Mouse (Mus musculus) lung, embryonic 14.5 days (tissue): Measurements from ENCODE around the gene Larp7. TPM values are rescaled to one million over a fixed set of nuclear protein-coding genes. Genes with fewer than 3 reads are reported as not detected.
A peak's percentile ranks its signal among the peaks of the same experiment; 100 is the strongest.

Experiments
- ATAC-seq: fragments of 200-750 bp; cut with Nextera tagmentation; 2 replicates; pipeline ENCODE4 v1.8.0; 2017; ENCODE audit warnings: mild to moderate bottlenecking, moderate TSS enrichment, moderate library complexity; ENCODE audit not compliant: insufficient read depth
- DNase-seq: peaks from one replicate; pipeline ENCODE4 v3.0.0-alpha.2; 2015
- H3K27ac ChIP-seq: fragments of 300-500 bp; sonication (generic); 2 replicates; pipeline ENCODE4 v1.5.1; 2014; ENCODE audit warnings: low read depth, mild to moderate bottlenecking, moderate library complexity
- H3K27me3 ChIP-seq: fragments of 300-500 bp; sonication (generic); 2 replicates; pipeline ENCODE4 v1.6.1; 2014; ENCODE audit warnings: low read length, control low read depth; ENCODE audit not compliant: insufficient read depth
- H3K36me3 ChIP-seq: fragments of 300-500 bp; sonication (generic); 2 replicates; pipeline ENCODE4 v1.6.1; 2014; ENCODE audit warnings: control low read depth; ENCODE audit not compliant: insufficient read depth
- H3K4me1 ChIP-seq: fragments of 300-500 bp; sonication (generic); 2 replicates; pipeline ENCODE4 v1.6.1; 2014; ENCODE audit warnings: antibody characterized with exemption, control low read depth; ENCODE audit not compliant: insufficient read depth
- H3K4me2 ChIP-seq: fragments of 300-500 bp; sonication (generic); 2 replicates; pipeline ENCODE4 v1.6.1; 2014; ENCODE audit warnings: mild to moderate bottlenecking
- H3K4me3 ChIP-seq: fragments of 300-500 bp; sonication (generic); 2 replicates; pipeline ENCODE4 v1.5.1; 2014; ENCODE audit warnings: low read depth, low read length
- H3K9ac ChIP-seq: fragments of 300-500 bp; sonication (generic); 2 replicates; pipeline ENCODE4 v1.6.1; 2014
- H3K9me3 ChIP-seq: fragments of 300-500 bp; sonication (generic); 2 replicates; pipeline ENCODE4 v1.6.1; 2016; ENCODE audit warnings: low read depth, low read length, control low read depth
- CTCF ChIP-seq: IDR thresholded peaks from 2 replicates; pipeline ENCODE4 v1.5.1; 2016; ENCODE audit warnings: antibody characterized with exemption, low read depth
- WGBS: fragments of 180-500 bp; shearing (Covaris S2); extraction: QIAGEN DNeasy Blood & Tissue Kit; methylation state at CpG from one replicate; pipeline ENCODE4 v1.1.7; 2014; 5-methylcytosine and 5-hydroxymethylcytosine counted together
- polyA plus RNA-seq: library from polyadenylated mRNA; unstranded; fragments of >200 nt; fragmentation: Nextera tagmentation; extraction: Ambion mirVana; gene quantifications from 2 replicates; pipeline ENCODE4 v1.2.1, GENCODE M21; 2014

Larp7 gene
- polyA plus RNA-seq, result 61.6 and 65.8 TPM in 2 replicates

GRCm38 (mm10) chr3:127552973-127553719 is at the start of gene Larp7, which contains the start of gene Zgrf1:
Gene Larp7, minus strand, starts transcription at chr3:127553349.
Gene Zgrf1, plus strand, starts transcription at chr3:127553489.
- Histone ChIP-seq H3K27ac (peak within 1 kb of the TSS; percentile 93), H3K27me3 (no peaks in the 10 kb centered on the region), H3K4me3 (peak within 1 kb of the TSS; percentile 80), H3K9me3 (no peaks in the 10 kb centered on the region), H3K9ac (peak within 1 kb of the TSS; percentile 73), H3K4me1 (no peaks in the 10 kb centered on the region), H3K36me3 (peaks cover 20% of the 10 kb centered on the region; the same call in 1 of the 2 replicates), H3K4me2 (peak within 1 kb of the TSS; percentile 57)
- 0 out of 2 replicates have a peak, but pooled peaks have one; percentile 6 for TF ChIP-seq CTCF
- ATAC-seq (peak; percentile 99), DNase-seq (peak; percentile 100)
- under 1% methylated on average over 72 of the region's 73 CpGs for WGBS

GRCm38 (mm10) chr3:127597136-127597535 is 44.0 kb upstream of the Larp7 start:
- H3K27me3 ChIP-seq, result no peaks in the 10 kb centered on the region
- no peak for TF ChIP-seq CTCF
- no peaks in the 10 kb centered on the region for H3K4me1 ChIP-seq
- no peak overlapping the region for H3K9ac ChIP-seq
- no peak overlapping the region for H3K4me3 ChIP-seq
- H3K36me3 ChIP-seq, result peaks cover 52% of the 10 kb centered on the region
- no peak for ATAC-seq
- no peaks in the 10 kb centered on the region for H3K9me3 ChIP-seq
- no peak overlapping the region for H3K27ac ChIP-seq
- 68% methylated on average over 1 of the region's 1 CpGs for WGBS
- DNase-seq, result no peak
- H3K4me2 ChIP-seq, result no peak overlapping the region

GRCm38 (mm10) chr3:127572557-127572956 is 19.4 kb upstream of the Larp7 start:
- TF ChIP-seq CTCF, result peak; percentile 65
- Histone ChIP-seq H3K4me1 (no peaks in the 10 kb centered on the region), H3K9ac (no peak overlapping the region), H3K27ac (no peak overlapping the region), H3K27me3 (no peaks in the 10 kb centered on the region), H3K4me2 (no peak overlapping the region), H3K9me3 (no peaks in the 10 kb centered on the region), H3K4me3 (no peak overlapping the region), H3K36me3 (peaks cover 54% of the 10 kb centered on the region)
- WGBS, result 55% methylated on average over 4 of the region's 4 CpGs
- ATAC-seq, result peak; percentile 49
- peak; percentile 83 for DNase-seq

GRCm38 (mm10) chr3:127565129-127565528 is 12.0 kb upstream of the Larp7 start:
- H3K4me2 ChIP-seq, result no peak overlapping the region
- 70% methylated on average over 3 of the region's 3 CpGs for whole genome bisulfite sequencing
- no peaks in the 10 kb centered on the region for H3K9me3 ChIP-seq
- H3K9ac ChIP-seq, result no peak overlapping the region
- TF ChIP-seq CTCF, result peak; percentile 25; the same call in 1 of the 2 replicates
- ATAC-seq (no peak; the same call in 1 of the 2 replicates), DNase-seq (peak; percentile 31)
- no peak overlapping the region for H3K27ac ChIP-seq
- H3K4me1 ChIP-seq, result no peaks in the 10 kb centered on the region
- no peak overlapping the region for H3K4me3 ChIP-seq
- H3K27me3 ChIP-seq, result no peaks in the 10 kb centered on the region
- H3K36me3 ChIP-seq, result peaks cover 63% of the 10 kb centered on the region

GRCm38 (mm10) chr3:127562974-127563373 is 9.8 kb upstream of the Larp7 start:
- 85% methylated on average over 4 of the region's 4 CpGs for WGBS
- ATAC-seq, result no peak

GRCm38 (mm10) chr3:127558201-127558600 is 5.1 kb upstream of the Larp7 start:
- no peaks in the 10 kb centered on the region for H3K9me3 ChIP-seq
- peak; percentile 18 for DNase-seq

More at GRCm38 (mm10) chr3:127562974-127563373, 9.8 kb upstream of the Larp7 start:
- Histone ChIP-seq H3K4me2 (no peak overlapping the region), H3K36me3 (peaks cover 50% of the 10 kb centered on the region), H3K4me3 (no peak overlapping the region), H3K27me3 (no peaks in the 10 kb centered on the region), H3K27ac (no peak overlapping the region), H3K9me3 (no peaks in the 10 kb centered on the region), H3K4me1 (no peaks in the 10 kb centered on the region), H3K9ac (no peak overlapping the region)
- TF ChIP-seq CTCF, result no peak
- DNase-seq, result no peak

GRCm38 (mm10) chr3:127554723-127555122 is 1.6 kb upstream of the Larp7 start:
- no peaks in the 10 kb centered on the region for H3K4me1 ChIP-seq
- peak; percentile 81 for DNase-seq
- peak overlapping the region; percentile 80 for H3K4me3 ChIP-seq
- no peaks in the 10 kb centered on the region for H3K9me3 ChIP-seq
- H3K9ac ChIP-seq, result peak overlapping the region; percentile 73; the same call in 1 of the 2 replicates
- WGBS, result 34% methylated on average over 5 of the region's 5 CpGs
- H3K36me3 ChIP-seq, result peaks cover 25% of the 10 kb centered on the region; the same call in 1 of the 2 replicates
- H3K4me2 ChIP-seq, result peak overlapping the region; percentile 57
- H3K27me3 ChIP-seq, result no peaks in the 10 kb centered on the region
- H3K27ac ChIP-seq, result no peak overlapping the region
- peak; percentile 37 for TF ChIP-seq CTCF
- no peak for ATAC-seq

More at GRCm38 (mm10) chr3:127558201-127558600, 5.1 kb upstream of the Larp7 start:
- Histone ChIP-seq H3K36me3 (peaks cover 50% of the 10 kb centered on the region), H3K9ac (no peak overlapping the region), H3K4me1 (no peaks in the 10 kb centered on the region), H3K27me3 (no peaks in the 10 kb centered on the region), H3K4me2 (no peak overlapping the region), H3K4me3 (no peak overlapping the region), H3K27ac (no peak overlapping the region)
- ATAC-seq, result no peak
- no peak; the same call in 1 of the 2 replicates for TF ChIP-seq CTCF
